Mouse (Mus musculus) erythroid progenitor cell, adult 5-6 weeks (primary cell): ENCODE measurements around the gene Arhgef17. TPM values are rescaled to one million over a fixed set of nuclear protein-coding genes. Genes with fewer than 3 reads are reported as not detected.

Experiments used
- ATAC-seq: replicated peaks from 2 replicates; pipeline ENCODE4 v1.8.0; 2016; ENCODE audit warnings: moderate number of reproducible peaks, mild to moderate bottlenecking, moderate TSS enrichment, inconsistent platforms; ENCODE audit not compliant: poor library complexity, low FRiP score, severe bottlenecking
- total RNA-seq, 2 experiments: library from RNA; stranded (forward) in 1 of 2; stranded (reverse) in 1 of 2; fragments of 150-400 nt in 1 of 2; fragments of 186-747, 209-891 nt in 1 of 2; gene quantifications; 2 replicates each; pipeline versions ENCODE4 v1.2.3 to v1.2.4; 2015 to 2017; ENCODE audit warnings: low replicate concordance in 2 of 2

Arhgef17 gene
- total RNA-seq, 2 experiments from 2014 or later = 0.08 to 0.42 TPM

- no peak for ATAC-seq
Measured at GRCm38 (mm10) chr7:100944306-100944705, 12.4 kb upstream of the Arhgef17 start.

GRCm38 (mm10) chr7:100942789-100943615 is 11.1 kb upstream of the Arhgef17 start:
- no peak for ATAC-seq

- no peak for ATAC-seq
Measured at GRCm38 (mm10) chr7:100941169-100941568, 9.3 kb upstream of the Arhgef17 start.

- ATAC-seq = no peak
Measured at GRCm38 (mm10) chr7:100938106-100938505, 6.2 kb upstream of the Arhgef17 start.

GRCm38 (mm10) chr7:100937481-100937880 is 5.6 kb upstream of the Arhgef17 start:
- ATAC-seq = no peak

- ATAC-seq = no peak
Measured at GRCm38 (mm10) chr7:100933520-100933919, 1.6 kb upstream of the Arhgef17 start.

- ATAC-seq = no peak
Measured at GRCm38 (mm10) chr7:100932481-100933007, 637 bp upstream of the Arhgef17 start.

- ATAC-seq = no peak
Measured at GRCm38 (mm10) chr7:100931316-100931925, 486 bp downstream of the Arhgef17 start.

- no peak for ATAC-seq
Measured at GRCm38 (mm10) chr7:100930619-100931315, 1.1 kb downstream of the Arhgef17 start.

- ATAC-seq = no peak
Measured at GRCm38 (mm10) chr7:100929639-100930303, 2.1 kb downstream of the Arhgef17 start.

GRCm38 (mm10) chr7:100928456-100928855 is 3.5 kb downstream of the Arhgef17 start:
- no peak for ATAC-seq

- ATAC-seq = no peak
Measured at GRCm38 (mm10) chr7:100927287-100928000, 4.5 kb downstream of the Arhgef17 start.

- ATAC-seq = no peak
Measured at GRCm38 (mm10) chr7:100926311-100926923, 5.5 kb downstream of the Arhgef17 start.

- ATAC-seq = no peak
Measured at GRCm38 (mm10) chr7:100924674-100925445, 7.0 kb downstream of the Arhgef17 start.

GRCm38 (mm10) chr7:100924200-100924599 is 7.7 kb downstream of the Arhgef17 start:
- no peak for ATAC-seq

GRCm38 (mm10) chr7:100922907-100923306 is 9.0 kb downstream of the Arhgef17 start:
- no peak for ATAC-seq

- no peak for ATAC-seq
Measured at GRCm38 (mm10) chr7:100921289-100921688, 10.6 kb downstream of the Arhgef17 start.

GRCm38 (mm10) chr7:100919809-100920107 is 12.1 kb downstream of the Arhgef17 start:
- ATAC-seq = no peak
